Mouse (Mus musculus): ENCODE measurements at regions not wholly inside any gene's neighbourhood (a gene's known extent, or its start where the extent isn't known, plus 50 kb on each side); places are given as distances from the start of the nearest gene placed in this dataset.
"Not testable (repeated sequence)": the region's sequence is repeated elsewhere in the genome, so short reads cannot be mapped to it uniquely, and the experiment has no call there.

GRCm38 (mm10) chr12:15410419-15410818 lies 406.3 kb downstream of the Trib2 start:
- no peak for DNase-seq (ENCODE audit: low spot score)

GRCm38 (mm10) chr12:15407577-15407976 lies 409.1 kb downstream of the Trib2 start:
- DNase-seq (ENCODE audit: low spot score), result not testable (repeated sequence)

GRCm38 (mm10) chr12:15392641-15393040 lies 424.1 kb downstream of the Trib2 start:
- no peak for DNase-seq (ENCODE audit: low spot score)

- no peak for DNase-seq (ENCODE audit: low spot score)
These were observed 428.1 kb downstream of the Trib2 start for GRCm38 (mm10) chr12:15388574-15388973.

- DNase-seq (ENCODE audit: low spot score), result no peak
These were observed 458.9 kb downstream of the Trib2 start for GRCm38 (mm10) chr12:15357808-15358207.

- no peak for DNase-seq (ENCODE audit: low spot score)
These were observed 495.8 kb downstream of the Trib2 start for GRCm38 (mm10) chr12:15320697-15321449.

GRCm38 (mm10) chr12:15319647-15320046 lies 497.1 kb downstream of the Trib2 start:
- DNase-seq (ENCODE audit: low spot score), result no peak

GRCm38 (mm10) chr12:15294898-15295297 lies 521.8 kb downstream of the Trib2 start:
- DNase-seq (ENCODE audit: low spot score), result no peak

- no peak for DNase-seq (ENCODE audit: low spot score)
These were observed 554.6 kb downstream of the Trib2 start for GRCm38 (mm10) chr12:15262165-15262564.

- DNase-seq (ENCODE audit: low spot score), result no peak
These were observed 555.1 kb downstream of the Trib2 start for GRCm38 (mm10) chr12:15261604-15262003.

GRCm38 (mm10) chr12:15260907-15261415 lies 555.8 kb downstream of the Trib2 start:
- DNase-seq (ENCODE audit: low spot score), result no peak

GRCm38 (mm10) chr12:15244966-15245365 lies 571.8 kb downstream of the Trib2 start:
- DNase-seq (ENCODE audit: low spot score), result no peak

- no peak for DNase-seq (ENCODE audit: low spot score)
These were observed 594.1 kb downstream of the Trib2 start for GRCm38 (mm10) chr12:15222497-15223170.

- no peak for DNase-seq (ENCODE audit: low spot score)
These were observed 598.2 kb downstream of the Trib2 start for GRCm38 (mm10) chr12:15218504-15218903.

- DNase-seq (ENCODE audit: low spot score), result no peak
These were observed 600.5 kb downstream of the Trib2 start for GRCm38 (mm10) chr12:15216180-15216579.

GRCm38 (mm10) chr12:15174411-15175041 lies 642.2 kb downstream of the Trib2 start:
- no peak for DNase-seq (ENCODE audit: low spot score)

GRCm38 (mm10) chr12:15162605-15163004 lies 654.1 kb downstream of the Trib2 start:
- DNase-seq (ENCODE audit: low spot score), result no peak

- no peak for DNase-seq (ENCODE audit: low spot score)
These were observed 654.9 kb downstream of the Trib2 start for GRCm38 (mm10) chr12:15161864-15162263.

- no peak for DNase-seq (ENCODE audit: low spot score)
These were observed 656.2 kb downstream of the Trib2 start for GRCm38 (mm10) chr12:15160478-15160998.

- no peak for DNase-seq (ENCODE audit: low spot score)
These were observed 670.3 kb downstream of the Trib2 start for GRCm38 (mm10) chr12:15146398-15146797.

- DNase-seq (ENCODE audit: low spot score), result no peak
These were observed 679.7 kb downstream of the Trib2 start for GRCm38 (mm10) chr12:15137039-15137438.

- DNase-seq (ENCODE audit: low spot score), result no peak
These were observed 692.5 kb downstream of the Trib2 start for GRCm38 (mm10) chr12:15124179-15124578.
